Mouse (Mus musculus) lung, adult 18-20 months (tissue): ENCODE measurements around the gene Cyp2ab1.
"Not testable (repeated sequence)": the region's sequence is repeated elsewhere in the genome, so short reads cannot be mapped to it uniquely, and the experiment has no call there.

Experiments used
- DNase-seq, 2 experiments: peaks; one replicate each; pipeline ENCODE4 v3.0.0; 2022; ENCODE audit warnings: mixed read lengths in 2 of 2

Cyp2ab1 gene

DNA sequence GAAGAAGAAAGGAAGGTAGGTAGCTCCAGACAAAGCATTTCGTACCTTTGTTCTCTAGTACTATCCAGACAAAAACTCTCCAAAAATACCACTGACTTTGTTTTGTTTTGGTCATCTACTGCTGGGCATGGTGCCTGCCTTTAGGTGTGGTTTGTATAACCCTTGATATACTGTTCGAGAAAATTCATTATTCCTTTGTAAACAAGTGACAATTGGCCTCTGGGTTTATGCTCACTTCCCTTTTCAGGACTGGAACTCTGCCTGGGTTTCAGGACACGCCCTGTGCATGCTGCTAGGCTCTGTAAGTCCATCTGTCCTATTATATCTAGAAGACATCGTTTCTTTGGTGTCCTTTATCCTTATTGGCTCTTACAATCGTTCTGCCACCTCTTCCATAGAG lies at the start of gene Cyp2ab1:
Cyp2ab1 (minus strand) TSS at position 119 of the 400 bp plus-strand sequence.
- DNase-seq = peak; percentile 34 to 63

DNA sequence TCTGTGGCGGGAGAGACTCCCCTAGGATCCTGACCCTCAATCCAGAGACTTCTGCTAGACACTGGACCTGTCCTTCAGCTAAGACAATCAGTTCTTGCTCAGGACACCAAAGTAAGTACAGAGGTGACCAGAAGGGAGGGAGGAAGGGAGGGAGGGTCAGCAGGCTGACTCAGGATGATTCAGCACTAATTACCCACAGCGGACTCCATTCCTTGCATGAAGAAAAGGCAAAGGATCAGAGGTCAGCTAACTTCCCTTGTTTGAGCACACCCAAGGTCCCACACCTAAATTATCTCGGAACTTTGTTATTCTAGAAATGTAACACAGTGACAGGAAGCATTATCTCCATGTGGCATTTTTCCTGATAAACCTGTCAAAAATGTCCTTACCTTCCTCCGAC lies 46.5 kb upstream of the Cyp2ab1 start:
- DNase-seq = no peak

DNA sequence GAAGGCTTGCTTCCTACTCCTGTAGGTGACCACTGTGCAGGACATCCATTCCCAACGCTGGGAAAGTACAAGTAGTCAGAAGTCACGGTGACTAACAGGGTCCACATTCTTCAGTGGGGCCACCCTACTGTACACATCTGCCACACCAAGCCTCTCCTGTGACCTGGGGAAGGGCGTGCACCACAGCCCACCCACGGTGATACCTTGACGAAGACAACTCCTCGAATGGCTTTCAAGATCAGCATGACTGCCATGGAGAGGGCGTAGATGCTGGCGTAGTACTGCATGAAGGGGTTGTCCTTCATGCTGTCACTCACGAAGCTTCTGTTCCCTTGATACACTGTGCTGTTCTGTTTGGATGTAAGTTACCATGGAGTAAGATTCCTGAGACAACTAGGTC lies 43.0 kb upstream of the Cyp2ab1 start:
- no peak for DNase-seq

DNA sequence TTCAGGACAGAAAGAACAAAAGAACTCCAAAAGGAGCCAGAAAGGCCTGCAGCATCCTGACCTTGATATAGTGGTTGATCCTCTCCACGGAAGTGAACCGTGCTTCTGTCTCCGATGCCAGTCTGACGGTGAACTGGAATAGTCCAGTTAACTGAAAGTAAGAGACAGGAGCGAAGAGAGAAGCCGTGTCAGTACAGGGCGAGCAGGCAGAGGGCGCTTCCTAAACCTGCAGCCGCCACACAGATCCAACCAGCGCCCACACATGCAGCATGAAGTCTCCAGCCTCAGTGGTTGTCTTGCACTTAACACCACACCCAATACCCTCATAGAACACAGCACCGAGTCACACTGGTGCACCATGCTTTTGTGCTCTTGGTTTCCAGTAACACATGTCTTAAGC lies 36.9 kb upstream of the Cyp2ab1 start:
- DNase-seq = no peak

DNA sequence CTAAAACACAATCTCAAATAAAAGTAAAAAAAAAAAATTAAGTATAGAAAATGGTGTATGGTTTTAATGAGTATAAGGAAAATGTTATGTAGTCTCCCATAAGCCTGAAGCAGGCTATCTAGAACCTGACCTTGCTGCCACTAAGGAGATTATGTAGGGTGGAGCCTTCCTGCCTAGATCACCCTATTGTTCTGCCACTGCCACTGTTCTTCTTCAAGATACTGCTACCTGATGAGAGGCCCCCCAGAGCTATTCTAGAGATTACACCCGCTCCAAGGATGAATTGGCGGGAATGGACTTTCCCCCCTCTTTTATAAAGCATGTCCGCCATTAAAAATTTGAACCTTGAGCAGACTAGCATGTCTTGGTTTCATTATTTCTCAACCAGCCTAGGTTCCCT lies 36.3 kb upstream of the Cyp2ab1 start:
- DNase-seq = not testable (repeated sequence)

DNA sequence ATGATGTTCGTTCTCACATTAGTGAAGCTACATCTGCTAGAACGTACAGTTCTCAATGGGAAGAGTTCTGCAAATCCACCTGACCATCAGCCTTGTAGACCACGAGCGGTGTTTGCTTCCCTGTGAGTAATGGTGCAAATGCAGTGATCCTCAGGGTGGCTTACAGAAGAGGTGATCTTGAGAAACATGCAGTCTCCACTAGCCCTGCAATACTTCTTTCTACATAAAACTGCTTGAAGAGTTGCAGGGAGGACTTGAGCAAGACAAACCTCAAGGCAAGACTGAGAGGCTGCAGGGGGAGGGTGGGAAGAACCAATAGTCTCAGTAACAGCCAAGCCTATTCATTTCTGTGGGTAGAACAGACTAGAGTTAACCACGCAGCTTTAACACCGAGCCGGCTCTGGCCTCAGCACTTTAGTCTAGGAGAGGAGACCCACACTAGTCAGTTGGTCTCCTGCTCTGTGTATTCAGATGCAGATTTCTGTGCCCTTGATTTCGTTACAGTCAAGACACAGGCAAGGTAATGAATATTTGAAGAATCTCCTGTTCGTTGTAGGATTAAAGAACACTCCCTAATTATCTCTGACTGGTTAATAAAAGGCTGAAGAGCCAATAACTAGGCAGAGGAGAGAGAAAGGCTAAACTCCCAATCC lies 34.6 kb upstream of the Cyp2ab1 start:
- DNase-seq = peak in 1 of 2 experiments; percentile 14

DNA sequence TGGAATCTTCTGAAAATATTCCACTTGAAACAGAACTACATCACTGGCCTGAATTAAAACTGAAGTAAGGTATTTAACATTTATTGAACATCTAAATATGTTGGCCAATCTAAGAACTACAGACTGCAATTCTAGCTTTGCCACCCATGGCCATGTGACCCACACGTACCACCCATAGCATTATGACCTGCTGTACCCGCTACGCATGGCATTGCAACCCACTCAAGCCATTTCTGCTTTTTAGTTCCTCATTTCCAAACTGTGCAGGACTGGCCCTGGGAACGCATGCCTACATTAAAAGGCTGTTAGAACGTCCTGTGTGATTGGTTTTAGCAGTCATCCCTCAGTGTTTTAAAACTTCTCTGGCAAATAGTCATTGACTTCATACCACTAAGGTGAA lies 32.6 kb upstream of the Cyp2ab1 start:
- peak; percentile 24 to 38 for DNase-seq

DNA sequence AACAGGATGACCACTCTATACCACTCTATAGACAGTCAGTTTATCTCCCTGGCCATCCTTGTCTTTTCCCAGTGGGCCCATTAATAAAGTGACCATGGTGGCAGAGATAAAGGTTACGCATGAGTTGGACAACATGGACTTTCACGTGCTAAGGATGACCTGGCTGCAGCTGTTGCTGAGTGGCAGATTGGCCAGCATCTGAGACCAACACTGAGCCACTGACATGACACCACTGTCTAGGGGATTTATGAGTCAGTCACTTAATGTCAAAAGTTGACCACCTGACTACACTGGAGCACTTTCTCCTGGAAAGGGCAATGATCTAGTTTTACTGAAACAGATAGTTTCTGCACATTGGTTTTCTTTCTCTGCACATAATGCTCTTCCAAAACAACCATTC lies 29.6 kb upstream of the Cyp2ab1 start:
- DNase-seq = no peak

DNA sequence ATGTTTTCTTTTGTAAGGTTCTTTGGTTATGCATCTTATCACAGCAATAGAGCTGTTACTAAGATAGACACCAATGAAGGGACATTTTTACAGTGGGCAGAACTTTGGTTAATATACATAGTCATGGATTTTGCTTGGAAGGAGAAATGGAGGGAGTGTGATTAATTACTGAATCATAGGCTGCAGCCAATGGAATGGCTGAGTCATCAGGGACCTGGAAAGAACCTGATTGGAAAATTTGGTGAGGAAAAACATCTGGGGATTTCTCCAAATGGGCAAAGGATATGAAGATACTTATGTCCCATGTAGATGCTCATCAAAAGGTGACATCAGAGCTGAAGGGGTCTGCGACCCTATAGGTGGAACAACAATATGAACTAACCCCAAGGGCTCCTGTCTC lies 28.8 kb upstream of the Cyp2ab1 start:
- no peak for DNase-seq

DNA sequence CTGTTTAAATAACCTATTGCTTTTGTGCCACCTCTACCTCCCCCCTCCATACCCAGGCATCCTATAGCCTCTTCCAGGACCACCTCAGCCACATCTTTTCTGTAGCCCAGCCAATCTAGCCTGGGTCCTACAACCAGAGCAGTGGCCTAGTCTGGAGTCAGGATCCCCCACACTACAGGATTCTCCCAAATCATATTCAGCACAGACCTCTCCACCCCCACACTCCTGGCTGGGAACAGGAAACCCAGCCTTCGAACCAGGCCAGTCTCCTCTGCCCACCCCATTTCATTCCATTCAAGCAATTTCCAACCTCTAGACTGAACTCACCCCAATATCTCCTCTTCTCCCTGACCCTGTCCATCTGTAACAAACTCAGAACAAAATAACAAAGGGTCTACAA lies 20.3 kb upstream of the Cyp2ab1 start:
- no peak for DNase-seq

DNA sequence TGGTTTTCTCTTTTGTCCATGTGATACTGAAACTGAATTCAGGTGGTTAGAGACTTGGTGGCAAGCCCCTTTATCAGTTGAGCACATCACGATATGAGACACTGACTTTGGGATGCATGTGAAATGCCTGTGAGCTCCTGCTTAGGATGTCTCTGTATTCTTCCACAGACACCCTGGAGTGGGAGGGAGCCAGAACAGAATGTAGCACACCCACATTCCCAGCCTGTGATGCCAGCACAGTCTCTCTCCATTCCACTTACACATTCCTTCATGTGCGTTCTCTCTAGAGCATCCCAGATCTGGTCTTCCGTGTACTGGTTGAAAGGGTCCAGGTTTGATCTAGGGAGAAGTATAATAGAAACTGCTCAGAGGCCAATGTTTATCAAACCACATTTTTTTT lies 13.4 kb upstream of the Cyp2ab1 start:
- DNase-seq = no peak

DNA sequence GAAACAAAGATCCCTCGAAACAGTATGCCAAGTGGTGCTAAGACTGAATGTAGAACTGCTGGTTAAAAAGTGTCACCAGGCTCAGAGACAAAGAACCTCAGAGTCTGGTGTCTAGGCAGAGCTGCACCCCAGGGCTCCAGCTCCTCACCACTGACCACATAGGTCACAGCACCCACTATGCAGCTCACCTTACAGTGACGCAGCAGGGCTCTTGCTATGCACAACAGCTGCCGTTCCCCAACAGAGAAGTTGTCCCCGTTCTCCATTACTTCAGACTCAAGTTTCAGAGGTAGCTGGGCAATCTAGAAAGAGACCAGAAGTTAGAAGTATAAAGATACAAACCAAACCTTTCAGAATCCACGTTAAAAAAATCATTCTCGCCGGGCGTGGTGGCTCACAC lies 9.7 kb upstream of the Cyp2ab1 start:
- DNase-seq = no peak

DNA sequence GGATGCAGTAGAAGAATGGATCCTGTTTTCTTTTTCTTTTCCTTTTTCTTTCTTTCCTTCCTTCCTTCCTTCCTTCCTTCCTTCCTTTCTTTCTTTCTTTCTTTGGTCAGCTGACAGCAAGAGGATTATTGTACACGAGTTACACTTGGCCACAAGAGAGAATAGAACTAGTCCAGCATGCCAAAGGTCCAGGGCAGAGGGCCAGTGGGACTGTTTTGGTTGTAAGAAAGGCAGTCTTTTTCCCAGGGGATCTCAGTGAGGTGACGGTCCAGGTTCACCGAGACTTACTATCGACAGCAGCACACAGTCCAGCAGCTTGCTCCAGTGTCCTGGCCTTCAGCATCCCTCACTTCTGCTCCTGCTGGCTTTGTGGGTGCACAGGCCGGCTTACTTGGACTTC lies 3.1 kb upstream of the Cyp2ab1 start:
- no peak for DNase-seq

DNA sequence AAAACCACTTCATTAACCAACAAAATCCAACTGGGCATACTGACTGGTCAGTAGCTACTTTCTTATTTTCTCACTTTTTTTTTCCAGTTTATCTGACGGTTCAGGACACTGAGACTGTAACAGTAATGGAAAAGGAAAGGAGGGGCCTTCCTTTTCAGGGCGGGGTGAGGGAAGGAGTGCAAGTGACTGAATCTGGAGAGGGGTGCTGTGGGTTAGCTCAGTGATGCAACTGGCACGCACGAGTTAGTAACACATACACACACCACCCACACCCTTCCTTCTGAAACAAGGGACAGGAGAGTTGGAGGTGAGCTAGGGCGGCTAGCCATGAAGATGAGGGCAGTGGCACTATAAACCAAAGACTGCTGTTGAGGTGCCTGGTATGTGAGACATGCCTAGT lies 1.3 kb downstream of the Cyp2ab1 start:
- DNase-seq = peak; percentile 45 to 51

DNA sequence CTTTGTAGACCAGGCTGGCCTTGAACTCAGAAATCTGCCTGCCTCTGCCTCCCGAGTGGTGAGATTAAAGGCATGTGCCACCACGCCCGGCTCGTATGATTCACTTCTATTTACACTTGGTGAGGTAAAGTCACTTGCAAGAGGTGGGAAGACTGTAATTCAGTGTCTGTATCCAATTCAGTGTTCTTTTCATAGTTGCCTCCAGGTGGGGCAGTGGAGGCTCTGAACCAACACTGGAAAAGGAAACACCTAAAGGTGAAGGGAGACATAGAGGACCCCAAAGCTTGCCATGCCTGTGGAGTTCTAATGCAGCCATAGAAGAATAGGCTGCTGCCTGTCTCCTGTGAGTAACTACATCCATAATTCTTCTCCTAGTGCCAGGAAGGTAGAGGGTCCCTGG lies 2.9 kb downstream of the Cyp2ab1 start:
- no peak for DNase-seq

DNA sequence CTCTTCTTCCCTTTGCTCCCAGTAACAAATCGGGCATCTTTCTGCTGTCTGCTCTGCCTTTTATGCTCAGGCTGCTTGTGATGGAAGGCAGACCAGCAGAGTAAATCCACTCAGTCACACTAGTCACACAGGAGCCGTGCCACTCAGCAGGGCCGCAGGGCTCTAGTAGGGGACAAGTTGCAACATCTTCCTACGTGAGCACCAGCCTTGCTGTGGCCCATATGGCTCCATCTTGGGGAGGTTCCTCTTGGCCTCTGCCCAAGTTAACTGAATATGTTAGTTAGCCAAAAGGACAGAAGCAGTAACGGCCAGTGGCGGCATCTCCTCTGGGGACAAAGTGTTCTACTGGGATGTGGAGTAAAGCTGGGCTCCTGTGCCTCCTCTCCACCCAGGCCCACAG lies 8.4 kb downstream of the Cyp2ab1 start:
- DNase-seq = peak; percentile 15 to 23

DNA sequence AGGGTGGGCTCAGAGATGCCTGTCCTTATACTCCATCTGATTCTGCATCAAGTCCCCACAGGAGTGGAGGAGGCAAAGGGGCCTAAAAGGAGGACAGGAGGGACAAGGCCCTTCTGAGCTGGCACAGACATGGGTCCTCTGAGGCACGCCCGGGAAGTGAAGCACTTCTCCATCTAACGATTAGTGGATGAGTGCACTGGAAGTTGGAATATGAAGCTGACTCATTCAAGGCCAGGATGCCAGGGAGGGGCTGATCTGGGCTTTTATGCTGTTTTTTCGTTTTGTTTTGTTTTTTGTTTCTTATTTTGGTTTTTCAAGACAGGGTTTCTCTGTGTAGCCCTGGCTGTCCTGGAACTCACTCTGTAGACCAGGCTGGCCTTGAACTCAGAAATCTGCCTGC lies 9.9 kb downstream of the Cyp2ab1 start:
- DNase-seq = no peak

DNA sequence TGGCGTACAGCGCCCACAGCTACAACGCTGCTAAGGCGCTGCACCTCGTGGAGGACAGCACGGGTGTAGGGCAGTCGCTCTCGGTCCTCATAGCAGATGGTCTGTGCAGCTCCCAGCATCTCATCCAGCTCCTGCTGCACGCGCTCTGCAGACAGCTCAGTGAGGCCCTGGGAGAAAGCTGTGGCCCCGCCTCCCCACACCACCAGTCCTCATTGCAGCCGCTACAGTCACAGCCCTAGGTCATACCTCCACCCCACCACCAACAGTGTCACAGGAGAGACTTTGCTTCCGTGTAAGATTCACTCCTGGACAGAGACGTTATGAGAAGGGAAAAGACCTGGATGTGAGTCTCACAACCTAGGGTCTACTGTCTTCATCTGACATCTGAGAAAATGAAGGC lies 12.9 kb downstream of the Cyp2ab1 start:
- no peak for DNase-seq

DNA sequence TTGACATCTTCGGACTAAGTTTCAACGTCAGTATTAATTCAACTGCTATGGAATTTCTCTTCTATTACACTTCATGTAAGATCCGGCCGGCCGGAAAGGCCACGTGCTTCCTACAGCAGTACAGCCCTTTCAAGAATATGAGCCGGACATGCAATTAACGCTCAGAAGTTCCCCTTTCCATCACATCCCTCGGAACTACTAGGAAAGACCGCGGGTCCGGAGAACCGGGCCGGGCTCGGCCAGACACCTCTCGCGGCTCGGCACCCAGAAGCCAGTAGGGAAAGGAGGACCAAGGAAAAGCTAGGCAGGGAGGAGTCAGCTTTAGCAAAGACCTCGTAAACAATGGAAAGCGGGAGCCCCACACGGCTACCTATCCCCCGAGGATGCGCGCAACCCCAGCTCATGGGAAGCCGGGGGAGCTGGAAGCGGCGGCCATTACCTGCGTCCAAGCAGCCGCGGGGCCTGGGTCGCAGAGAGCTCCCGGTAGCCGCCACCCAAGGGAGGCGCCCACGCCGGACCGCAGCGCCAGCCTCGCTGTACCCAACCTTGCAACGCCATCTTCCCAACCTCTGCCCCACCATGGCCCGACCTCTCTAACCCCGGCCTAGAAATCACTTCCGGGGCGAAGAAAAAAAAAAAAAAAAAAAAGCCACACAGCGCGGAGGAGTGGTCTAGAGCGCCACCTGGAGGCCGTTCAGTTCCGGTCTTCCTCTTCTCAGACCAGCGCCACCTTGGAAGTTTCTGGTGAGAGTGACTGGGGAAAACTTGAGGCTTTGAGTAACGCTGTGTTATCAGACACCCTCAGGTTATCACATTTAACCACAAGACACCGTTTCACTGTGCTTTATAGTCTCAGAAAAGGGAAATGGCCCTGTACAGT lies 23.2 kb downstream of the Cyp2ab1 start, which contains the start of gene Parl:
Parl (minus strand) TSS at position 618 of the 880 bp plus-strand sequence.
- peak; percentile 76 to 82 for DNase-seq

DNA sequence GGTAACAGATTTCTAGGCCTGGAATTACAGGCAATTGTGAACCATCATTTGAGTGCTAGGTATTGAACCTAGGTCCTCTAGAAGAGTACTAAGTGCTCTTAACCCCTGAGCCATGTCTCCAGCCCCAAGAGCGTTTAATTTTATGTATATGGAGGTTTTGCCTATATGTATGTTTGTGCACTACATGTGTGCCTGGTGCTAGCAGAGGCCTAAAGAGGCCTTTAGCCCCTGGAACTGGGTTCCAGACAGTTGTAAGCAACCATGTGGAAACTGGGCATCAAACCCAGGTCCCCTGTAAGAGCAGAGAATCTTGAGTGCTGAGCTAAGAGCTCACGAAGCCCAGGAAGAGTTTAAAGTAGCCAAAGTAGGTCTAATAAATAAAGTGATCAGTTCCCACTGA lies 25.1 kb downstream of the Cyp2ab1 start:
- no peak for DNase-seq

DNA sequence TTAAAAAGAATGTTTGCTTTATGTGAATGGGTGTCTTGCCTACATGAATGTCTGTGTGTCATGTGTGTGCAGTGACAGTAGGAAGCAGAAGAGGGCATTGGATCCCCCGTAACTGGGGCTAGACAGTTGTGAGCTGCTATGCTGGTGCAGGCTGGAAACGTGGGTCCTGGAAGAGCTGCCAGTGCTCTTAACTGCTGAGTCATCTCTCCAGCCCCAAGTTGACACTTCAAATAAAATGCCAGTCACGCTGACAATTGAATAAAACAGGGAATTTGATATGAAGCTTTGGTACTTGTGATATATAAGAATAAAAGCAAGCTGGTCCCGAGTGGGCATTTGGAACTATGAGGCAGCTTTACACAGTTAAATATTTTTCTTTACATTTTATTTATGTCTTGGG lies 45.0 kb downstream of the Cyp2ab1 start:
- no peak for DNase-seq

DNA sequence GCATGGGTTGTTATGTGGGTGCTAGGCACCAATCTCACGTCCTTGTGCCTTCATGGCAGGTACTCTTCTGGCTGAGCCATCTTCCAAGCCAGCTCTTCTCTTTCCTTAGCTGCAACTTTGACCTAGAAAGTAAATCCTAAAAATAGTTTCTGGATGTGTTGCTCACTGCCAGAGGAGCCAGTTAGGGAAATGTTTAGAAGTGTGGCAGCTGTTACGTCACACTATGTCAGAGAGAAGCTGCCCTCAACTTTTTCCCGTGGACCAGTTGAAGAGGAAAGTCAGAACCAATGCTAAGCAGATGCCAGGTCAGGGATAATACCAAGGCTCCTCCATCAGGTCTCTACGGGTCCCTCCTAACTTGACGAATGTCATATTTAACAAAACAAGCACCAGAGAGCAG lies 45.8 kb downstream of the Cyp2ab1 start:
- no peak for DNase-seq

DNA sequence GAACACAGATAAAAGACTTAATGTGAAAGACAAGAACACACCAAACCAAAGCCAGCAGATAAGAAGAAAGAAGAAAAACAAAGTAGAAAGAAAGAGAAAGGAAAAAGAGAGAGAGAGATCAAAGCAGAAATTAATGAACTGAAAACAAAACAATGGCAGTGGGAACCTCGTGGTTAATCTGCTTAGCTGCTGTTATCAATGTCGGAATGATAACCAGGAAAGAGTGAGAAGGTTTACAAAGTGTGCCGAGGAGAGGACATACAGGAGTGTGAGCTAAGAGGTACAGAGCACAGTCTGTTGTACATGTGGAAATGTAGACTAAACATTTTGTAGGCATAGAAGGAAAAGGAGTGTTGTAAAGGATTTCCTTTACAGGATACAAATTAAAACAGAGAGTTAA lies 52.2 kb downstream of the Cyp2ab1 start:
- no peak for DNase-seq

DNA sequence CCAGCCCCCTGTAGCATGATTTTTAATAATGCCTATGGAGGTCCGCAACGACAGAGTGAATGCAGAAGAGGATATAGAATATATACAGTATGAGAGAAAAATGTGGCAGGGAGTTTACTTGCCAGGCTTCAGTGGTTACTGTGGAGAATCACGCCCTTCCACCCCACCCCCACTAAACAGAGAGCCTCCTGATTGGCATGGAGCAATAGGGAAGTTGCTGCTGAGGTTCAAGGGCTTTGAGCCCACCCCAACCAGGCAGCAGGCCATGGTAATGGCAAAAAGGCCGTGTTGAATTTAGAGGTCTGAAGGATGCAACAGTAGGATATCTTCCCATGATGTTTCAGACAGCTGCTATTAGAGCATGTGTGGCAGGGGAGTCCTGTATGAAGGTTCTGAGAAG lies 53.9 kb downstream of the Cyp2ab1 start:
- DNase-seq = no peak
